Mouse (Mus musculus): ENCODE results near the gene Nts.
A peak's percentile ranks its signal among the peaks of the same experiment; 100 is the strongest.
"Not testable (repeated sequence)": the region's sequence is repeated elsewhere in the genome, so short reads cannot be mapped to it uniquely, and the experiment has no call there.

The Nts gene

GRCm38 (mm10) chr10:102490386-102490785 lies at the start of gene Nts:
Nts (minus strand) TSS chr10:102490486.
- no peak for DNase-seq

- no peak for DNase-seq
Measured at GRCm38 (mm10) chr10:102527901-102528300, 37.6 kb upstream of the Nts start.

GRCm38 (mm10) chr10:102514159-102514558 lies 23.9 kb upstream of the Nts start:
- no peak for DNase-seq

- no peak for DNase-seq
Measured at GRCm38 (mm10) chr10:102511807-102512461, 21.6 kb upstream of the Nts start, which contains the start of gene Rassf9. Rassf9 (plus strand) TSS chr10:102512222.

DNA sequence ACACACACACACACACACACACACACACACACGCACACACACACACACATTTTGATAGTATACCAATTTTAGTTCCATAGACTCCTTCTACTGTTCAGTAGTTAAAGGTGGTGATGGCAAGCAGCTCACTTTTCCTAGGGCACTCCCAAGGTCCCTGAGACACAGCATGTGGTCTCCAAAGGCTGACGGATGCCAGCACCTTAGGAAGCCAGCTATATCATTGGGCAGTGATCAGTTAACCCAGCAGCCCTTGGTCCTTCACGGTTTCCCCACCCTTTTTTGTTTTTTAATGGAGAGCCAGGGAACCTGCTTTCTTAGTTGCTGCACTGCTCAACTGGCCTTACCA lies 21.1 kb upstream of the Nts start:
- no peak for DNase-seq

- DNase-seq: no peak
Measured at GRCm38 (mm10) chr10:102507386-102507785, 17.1 kb upstream of the Nts start.

DNA sequence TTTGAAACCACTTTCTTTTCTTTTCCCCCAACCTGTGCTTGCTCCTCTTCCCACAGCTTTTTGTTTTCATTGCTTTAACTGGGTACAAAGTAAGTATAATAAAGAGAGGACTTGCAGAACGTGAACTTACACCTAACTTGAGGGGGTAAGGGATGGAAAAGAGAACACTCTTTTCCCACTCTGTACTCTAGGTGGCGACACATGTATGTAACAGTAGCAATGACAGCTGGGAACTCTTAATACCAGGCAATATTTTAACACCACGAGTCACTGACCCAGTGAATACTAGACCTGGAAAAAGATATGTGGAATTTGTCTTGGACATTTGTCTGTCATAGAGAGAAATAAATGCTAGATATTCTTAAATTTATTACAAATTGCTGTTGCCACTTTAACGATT lies 8.5 kb upstream of the Nts start:
- DNase-seq: no peak

- no peak for DNase-seq
Measured at GRCm38 (mm10) chr10:102491792-102492191, 1.5 kb upstream of the Nts start.

DNA sequence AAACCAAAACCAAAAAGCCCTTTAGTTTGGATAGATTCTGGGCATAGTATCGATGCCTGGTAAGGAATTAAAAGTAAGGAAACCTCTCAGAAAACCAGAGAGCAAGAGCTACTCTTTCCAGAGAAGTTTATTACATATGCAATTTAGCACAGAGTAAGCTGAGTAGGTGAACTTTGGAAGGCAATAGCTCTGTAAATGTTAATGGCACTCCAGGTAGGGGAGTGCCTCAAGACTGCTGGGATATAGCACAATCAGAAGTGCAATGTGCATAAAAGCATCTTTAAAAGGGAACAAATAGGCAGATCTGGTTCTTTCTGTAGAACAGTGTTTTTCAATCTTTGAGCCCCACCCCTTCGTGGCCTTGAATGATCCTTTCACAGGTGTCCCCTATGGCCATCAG lies 20.9 kb downstream of the Nts start:
- no peak for DNase-seq

GRCm38 (mm10) chr10:102451756-102452155 lies 38.5 kb downstream of the Nts start:
- DNase-seq: peak; percentile 4

DNA sequence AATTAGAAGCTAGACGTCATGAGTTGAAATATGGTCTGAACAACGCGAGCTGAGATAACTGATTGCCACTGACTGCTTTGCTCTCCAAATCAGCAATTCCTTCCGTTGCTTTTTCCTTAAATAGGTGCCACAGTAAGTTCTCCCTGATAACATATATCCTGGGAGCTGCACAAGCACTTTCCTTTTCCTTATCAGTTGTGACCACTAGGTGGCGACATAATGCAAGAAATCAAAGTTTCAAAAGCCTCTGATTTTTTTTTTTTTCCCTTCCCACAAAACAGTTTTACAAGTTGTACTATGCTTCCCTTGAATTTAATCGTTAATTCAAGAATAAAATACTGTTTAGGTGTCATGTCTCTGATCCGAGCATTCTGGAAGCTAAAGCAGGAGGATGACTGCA lies 40.8 kb downstream of the Nts start:
- peak; percentile 2 for DNase-seq

DNA sequence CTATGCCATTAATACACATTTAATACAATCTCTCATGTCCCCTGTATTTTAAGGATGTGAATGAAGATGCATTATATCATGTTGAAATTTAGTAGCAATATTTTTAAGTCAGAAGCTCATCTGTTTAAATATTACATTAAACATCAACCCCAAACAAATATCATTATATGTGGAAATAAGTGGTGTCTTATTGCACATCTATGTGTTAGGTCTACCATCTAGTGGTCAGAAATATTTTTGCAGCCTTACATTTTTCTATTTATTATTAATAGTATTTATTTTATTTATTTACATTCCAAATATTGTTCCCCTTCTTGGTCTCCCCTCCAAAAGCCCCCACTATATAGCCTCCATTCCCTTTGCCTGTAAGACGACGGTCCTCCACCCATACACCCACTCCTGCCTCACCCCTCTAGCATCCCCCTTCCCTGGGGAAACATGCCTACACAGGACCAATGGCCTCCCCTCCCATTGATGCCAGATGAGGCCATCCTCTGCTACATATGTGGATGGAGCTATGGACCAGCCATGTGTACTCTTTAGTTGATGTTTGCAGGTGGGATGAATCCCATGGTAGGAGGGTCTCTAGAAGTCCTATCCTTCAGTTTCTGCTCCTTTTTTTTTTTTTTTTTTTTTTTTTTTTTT lies 45.3 kb downstream of the Nts start:
- no peak for DNase-seq

DNA sequence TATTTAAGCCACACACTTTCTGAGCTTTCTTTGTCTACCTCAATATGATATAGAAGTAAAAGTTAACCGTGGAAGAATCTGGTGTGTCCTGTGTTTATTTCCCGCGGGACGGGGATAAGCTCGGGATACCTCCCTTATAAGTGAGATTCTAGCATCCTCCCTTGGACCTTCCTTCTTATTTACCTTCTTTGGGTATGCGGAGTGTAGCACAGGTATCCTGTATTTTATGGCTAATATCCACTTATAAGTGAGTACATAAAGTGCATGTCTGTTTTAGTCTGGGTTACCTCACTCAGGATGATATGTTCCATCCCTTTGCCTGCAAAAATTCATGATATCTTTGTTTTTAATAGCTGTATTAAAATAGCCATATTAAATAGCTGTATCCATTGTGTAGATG lies 54.8 kb downstream of the Nts start:
- not testable (repeated sequence) for DNase-seq

GRCm38 (mm10) chr10:102435048-102435447 lies 55.2 kb downstream of the Nts start:
- DNase-seq: peak; percentile 7

Measured in thymus, postnatal 25 days (tissue).